Comparison of ENCODE assay signal across 1 mouse cellular context in the genomic region with DNA sequence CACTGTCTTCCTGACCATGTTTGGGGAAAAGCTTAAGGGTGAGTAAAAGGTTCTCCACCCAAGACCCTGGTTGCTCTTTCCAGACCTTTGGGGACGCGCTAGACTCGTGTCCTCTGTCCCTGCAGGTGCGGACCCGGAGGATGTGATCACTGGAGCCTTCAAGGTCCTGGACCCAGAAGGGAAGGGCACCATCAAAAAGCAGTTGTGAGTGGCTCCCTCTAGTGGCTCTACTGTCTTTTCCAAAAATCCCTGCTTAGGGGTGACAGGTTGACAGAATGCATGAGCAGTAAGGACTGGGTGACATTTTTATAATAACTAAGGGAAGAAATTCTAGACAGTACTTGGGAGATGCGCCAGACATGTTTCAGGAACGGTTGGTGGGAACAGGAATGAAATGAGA.
TF ChIP-seq lines count a peak whose summit lies in the region.

No protein-coding gene starts in this region.

TF ChIP-seq in CH12.LX, 34 proteins besides CTCF, POLR2A, EP300 and RAD21:
- TF ChIP-seq ZNF384 (IDR thresholded peaks at IDR 0.05; ENCODE audit: low read depth, low read length) = no peak
- peak; percentile 50 for TF ChIP-seq SMC3 (IDR thresholded peaks at IDR 0.05; ENCODE audit: low read depth, low read length)
- TF ChIP-seq BHLHE40 (IDR thresholded peaks at IDR 0.05; ENCODE audit: low read depth, low read length) = no peak
- no peak for TF ChIP-seq JUND (conservative IDR thresholded peaks at IDR 0.05; ENCODE audit: low read depth, low read length)
- TF ChIP-seq IRF4 (IDR thresholded peaks at IDR 0.05; ENCODE audit: low read depth, low read length) = 0 out of 2 replicates have a peak, but pooled peaks have one; percentile 12
- no peak for TF ChIP-seq MAFK (IDR thresholded peaks at IDR 0.05; ENCODE audit: insufficient replicate concordance, low read length)
- TF ChIP-seq ELF1 (IDR thresholded peaks at IDR 0.05; ENCODE audit: low read depth, low read length) = 0 out of 2 replicates have a peak, but pooled peaks have one; percentile 24
